22 mouse cellular contexts compared by ENCODE assay signal in genomic region chr2:164760059-164760833, GRCm38 (mm10). TPM values are rescaled to one million over a fixed set of nuclear protein-coding genes. Genes with fewer than 3 reads are reported as not detected.
A peak's percentile ranks its signal among the peaks of the same experiment; 100 is the strongest.
DNase-seq lines count a peak whose midpoint lies in the region; ATAC-seq and TF ChIP-seq lines count a peak whose summit lies in the region.
"Had no signal": no experiment of that assay in that cellular context is flagged by ENCODE, and none has a peak within 500 bp of the region (broad histone marks: within the 10 kb centered on the region; RNA-seq: fewer than 3 reads in every experiment).

No protein-coding gene starts in this region.

- no peak for ATAC-seq in hindbrain, postnatal 0 days
- no peak for ATAC-seq in hindbrain, embryonic 12.5 days (ENCODE audit: low FRiP score)
- peak; percentile 80 for ATAC-seq in liver, embryonic 12.5 days
- ATAC-seq in megakaryocyte-erythroid progenitor cell, adult 5-6 weeks (replicated peaks; ENCODE audit: low FRiP score, low TSS enrichment, poor library complexity, severe bottlenecking), result peak; percentile 72
- ATAC-seq in intestine, postnatal 0 days, result no peak
- ATAC-seq: lung, postnatal 0 days had no signal

- DNase-seq in hindbrain, postnatal 0 days (ENCODE audit: low spot score), result no peak
- peak; percentile 78 for DNase-seq in c-Kit-negative CD71-positive TER-119-positive erythroid progenitor cells, embryonic 14.5 days (ENCODE audit: low read depth, low spot score)
- no peak for DNase-seq in Muller cell, postnatal 12 days (ENCODE audit: inconsistent ontology term)
- no peak for DNase-seq in ovary, postnatal 36 days (ENCODE audit: low spot score)
- DNase-seq: adrenal gland, adult 2 months; cerebellum, postnatal 25 days; heart, postnatal 36 days; kidney, adult 8-10 months; kidney, postnatal 4 days; layer of hippocampus, postnatal 36 days; right cerebral cortex, adult 18-20 months had no signal

- H3K4me3 ChIP-seq in hindbrain, postnatal 0 days (ENCODE audit: low read length), result no peak overlapping the region
- no peak overlapping the region for H3K4me3 ChIP-seq in hindbrain, embryonic 12.5 days
- 0 out of 2 replicates have a peak overlapping the region, but pooled peaks have one; percentile 16 for H3K4me3 ChIP-seq in liver, embryonic 12.5 days
- H3K4me3 ChIP-seq in intestine, postnatal 0 days (ENCODE audit: low read depth, low read length), result no peak overlapping the region
- H3K4me3 ChIP-seq: embryonic facial prominence, embryonic 12.5 days; limb, embryonic 10.5 days; midbrain, embryonic 10.5 days; myocyte had no signal

- H3K27me3 ChIP-seq in hindbrain, postnatal 0 days (ENCODE audit: insufficient read depth, low read length), result no peaks in the 10 kb centered on the region
- H3K27me3 ChIP-seq in hindbrain, embryonic 12.5 days, result no peaks in the 10 kb centered on the region
- no peaks in the 10 kb centered on the region for H3K27me3 ChIP-seq in liver, embryonic 12.5 days (replicated peaks)
- H3K27me3 ChIP-seq in intestine, postnatal 0 days (replicated peaks; ENCODE audit: control insufficient read depth, insufficient read depth, low read length), result no peaks in the 10 kb centered on the region
- H3K27me3 ChIP-seq: embryonic facial prominence, embryonic 12.5 days had no signal

- no peak for TF ChIP-seq CTCF in hindbrain, postnatal 0 days (IDR thresholded peaks at IDR 0.05; ENCODE audit: low read depth)
- TF ChIP-seq CTCF in intestine, postnatal 0 days (IDR thresholded peaks at IDR 0.05; ENCODE audit: low read depth), result no peak

- no peak overlapping the region for H3K4me2 ChIP-seq in hindbrain, postnatal 0 days (ENCODE audit: low read depth, low read length)
- H3K4me2 ChIP-seq in hindbrain, embryonic 12.5 days (replicated peaks), result no peak overlapping the region
- H3K4me2 ChIP-seq in liver, embryonic 12.5 days, result peak overlapping the region; percentile 56
- no peak overlapping the region for H3K4me2 ChIP-seq in intestine, postnatal 0 days (replicated peaks; ENCODE audit: low read depth)
- H3K4me2 ChIP-seq: embryonic facial prominence, embryonic 12.5 days had no signal

- H3K27ac ChIP-seq in hindbrain, postnatal 0 days, result peak overlapping the region; percentile 51; the same call in 1 of the 2 replicates
- no peak overlapping the region for H3K27ac ChIP-seq in hindbrain, embryonic 12.5 days
- peak overlapping the region; percentile 95 for H3K27ac ChIP-seq in liver, embryonic 12.5 days
- H3K27ac ChIP-seq in intestine, postnatal 0 days (ENCODE audit: low read depth, low read length), result no peak overlapping the region
- H3K27ac ChIP-seq: embryonic facial prominence, embryonic 12.5 days; limb, embryonic 10.5 days; midbrain, embryonic 10.5 days had no signal

- no peaks in the 10 kb centered on the region for H3K9me3 ChIP-seq in hindbrain, postnatal 0 days (ENCODE audit: low read length)
- no peaks in the 10 kb centered on the region for H3K9me3 ChIP-seq in hindbrain, embryonic 12.5 days (replicated peaks)
- H3K9me3 ChIP-seq in liver, embryonic 12.5 days (replicated peaks), result no peaks in the 10 kb centered on the region
- H3K9me3 ChIP-seq in intestine, postnatal 0 days (ENCODE audit: control insufficient read depth), result no peaks in the 10 kb centered on the region
- H3K9me3 ChIP-seq: embryonic facial prominence, embryonic 12.5 days; limb, embryonic 10.5 days; midbrain, embryonic 10.5 days had no signal

- no peaks in the 10 kb centered on the region for H3K4me1 ChIP-seq in hindbrain, postnatal 0 days (ENCODE audit: insufficient read depth, low read length)
- H3K4me1 ChIP-seq in hindbrain, embryonic 12.5 days, result no peaks in the 10 kb centered on the region
- peaks cover 75% of the 10 kb centered on the region for H3K4me1 ChIP-seq in liver, embryonic 12.5 days
- no peaks in the 10 kb centered on the region for H3K4me1 ChIP-seq in intestine, postnatal 0 days (replicated peaks; ENCODE audit: control insufficient read depth, insufficient read depth, low read length)
- H3K4me1 ChIP-seq: embryonic facial prominence, embryonic 12.5 days; limb, embryonic 10.5 days; midbrain, embryonic 10.5 days had no signal

- 87% methylated on average over 4 of the region's 4 CpGs for WGBS in hindbrain, postnatal 0 days
- WGBS in hindbrain, embryonic 12.5 days, result 90% methylated on average over 4 of the region's 4 CpGs
- 42% methylated on average over 4 of the region's 4 CpGs for WGBS in liver, embryonic 12.5 days (ENCODE audit: insufficient replicate concordance)
- 77% methylated on average over 4 of the region's 4 CpGs for WGBS in intestine, postnatal 0 days

- peaks cover 61% of the 10 kb centered on the region for H3K36me3 ChIP-seq in hindbrain, postnatal 0 days (ENCODE audit: insufficient read depth, low read length)
- peaks cover 92% of the 10 kb centered on the region for H3K36me3 ChIP-seq in hindbrain, embryonic 12.5 days
- H3K36me3 ChIP-seq in liver, embryonic 12.5 days, result peaks cover 95% of the 10 kb centered on the region
- peaks cover 88% of the 10 kb centered on the region for H3K36me3 ChIP-seq in intestine, postnatal 0 days (ENCODE audit: control insufficient read depth, insufficient read depth)

- no peak overlapping the region for H3K9ac ChIP-seq in hindbrain, postnatal 0 days (replicated peaks; ENCODE audit: low read length)
- H3K9ac ChIP-seq in hindbrain, embryonic 12.5 days, result no peak overlapping the region
- H3K9ac ChIP-seq in liver, embryonic 12.5 days, result peak overlapping the region; percentile 63
- H3K9ac ChIP-seq in intestine, postnatal 0 days (ENCODE audit: low read depth, low read length), result no peak overlapping the region
- H3K9ac ChIP-seq: embryonic facial prominence, embryonic 12.5 days had no signal

RNA-seq across cellular contexts. Expression of gene Ube2c, which starts 9.5 kb away (rescaled TPM):
- 61.5 and 70.6 TPM in 2 replicates for total RNA-seq in hindbrain, postnatal 0 days (2014; rRNA removed)
- polyA plus RNA-seq in hindbrain, postnatal 0 days (2015; fragmentation: Nextera tagmentation; extraction: Ambion mirVana), result 61.2 and 69.4 TPM in 2 replicates
- 296 and 341 TPM in 2 replicates for polyA plus RNA-seq in hindbrain, embryonic 12.5 days (2016; fragmentation: Nextera tagmentation; extraction: Ambion mirVana)
- 669 and 687 TPM in 2 replicates for polyA plus RNA-seq in liver, embryonic 12.5 days (2016; fragmentation: Nextera tagmentation; extraction: Ambion mirVana)
- total RNA-seq in megakaryocyte-erythroid progenitor cell, adult 5-6 weeks (2014; fragmentation: Nextera tagmentation), result 194 and 207 TPM in 2 replicates
- total RNA-seq in megakaryocyte-erythroid progenitor cell, adult 5-6 weeks (2017), result 90.6 and 159 TPM in 2 replicates
- 118 and 121 TPM in 2 replicates for polyA plus RNA-seq in intestine, postnatal 0 days (2015; fragmentation: Nextera tagmentation; extraction: Ambion mirVana)

RNA-seq across cellular contexts. Expression of gene Dnttip1, which starts 14.5 kb away (rescaled TPM):
- total RNA-seq in hindbrain, postnatal 0 days (2014; rRNA removed), result 17.1 and 24.9 TPM in 2 replicates
- polyA plus RNA-seq in hindbrain, postnatal 0 days (2015; fragmentation: Nextera tagmentation; extraction: Ambion mirVana), result 53.9 and 56.1 TPM in 2 replicates
- 85.3 and 89.7 TPM in 2 replicates for polyA plus RNA-seq in hindbrain, embryonic 12.5 days (2016; fragmentation: Nextera tagmentation; extraction: Ambion mirVana)
- 56.9 and 61.0 TPM in 2 replicates for polyA plus RNA-seq in liver, embryonic 12.5 days (2016; fragmentation: Nextera tagmentation; extraction: Ambion mirVana)
- 28.7 and 37.2 TPM in 2 replicates for total RNA-seq in megakaryocyte-erythroid progenitor cell, adult 5-6 weeks (2014; fragmentation: Nextera tagmentation)
- total RNA-seq in megakaryocyte-erythroid progenitor cell, adult 5-6 weeks (2017), result 24.5 and 26.2 TPM in 2 replicates
- 39.4 and 43.3 TPM in 2 replicates for polyA plus RNA-seq in intestine, postnatal 0 days (2015; fragmentation: Nextera tagmentation; extraction: Ambion mirVana)

RNA-seq across cellular contexts. Expression of gene Wfdc3, which starts 14.5 kb away (rescaled TPM):
- 1.3 TPM in 2 replicates for total RNA-seq in hindbrain, postnatal 0 days (2014; rRNA removed)
- 0.73 and 0.76 TPM in 2 replicates for polyA plus RNA-seq in hindbrain, postnatal 0 days (2015; fragmentation: Nextera tagmentation; extraction: Ambion mirVana)
- polyA plus RNA-seq in hindbrain, embryonic 12.5 days (2016; fragmentation: Nextera tagmentation; extraction: Ambion mirVana), result 1.0 and 1.2 TPM in 2 replicates
- 0.48 and 0.93 TPM in 2 replicates for polyA plus RNA-seq in liver, embryonic 12.5 days (2016; fragmentation: Nextera tagmentation; extraction: Ambion mirVana)
- 2.0 TPM in 1 of 2 replicates, not detected in the other for total RNA-seq in megakaryocyte-erythroid progenitor cell, adult 5-6 weeks (2014; fragmentation: Nextera tagmentation)
- not detected in 2 replicates for total RNA-seq in megakaryocyte-erythroid progenitor cell, adult 5-6 weeks (2017)
- polyA plus RNA-seq in intestine, postnatal 0 days (2015; fragmentation: Nextera tagmentation; extraction: Ambion mirVana), result 0.85 and 0.95 TPM in 2 replicates
- total RNA-seq: heart, postnatal 36 days had no signal

RNA-seq across cellular contexts. Expression of gene Tnnc2, which starts 19.5 kb away (rescaled TPM):
- total RNA-seq in hindbrain, postnatal 0 days (2014; rRNA removed), result 12.2 TPM in 1 of 2 replicates, not detected in the other
- polyA plus RNA-seq in hindbrain, postnatal 0 days (2015; fragmentation: Nextera tagmentation; extraction: Ambion mirVana), result 0.30 TPM in 1 of 2 replicates, not detected in the other
- 4.9 and 31.3 TPM in 2 replicates for polyA plus RNA-seq in hindbrain, embryonic 12.5 days (2016; fragmentation: Nextera tagmentation; extraction: Ambion mirVana)
- 0.66 and 1.8 TPM in 2 replicates for polyA plus RNA-seq in liver, embryonic 12.5 days (2016; fragmentation: Nextera tagmentation; extraction: Ambion mirVana)
- total RNA-seq in megakaryocyte-erythroid progenitor cell, adult 5-6 weeks (2014; fragmentation: Nextera tagmentation), result not detected in 2 replicates
- not detected in 2 replicates for total RNA-seq in megakaryocyte-erythroid progenitor cell, adult 5-6 weeks (2017)
- polyA plus RNA-seq in intestine, postnatal 0 days (2015; fragmentation: Nextera tagmentation; extraction: Ambion mirVana), result 0.51 and 0.73 TPM in 2 replicates
- total RNA-seq: adrenal gland, adult 2 months; heart, postnatal 36 days; layer of hippocampus, postnatal 36 days; neutrophil, adult 5-6 weeks had no signal
- polyA plus RNA-seq: adrenal gland, adult 2 months; forebrain, embryonic 11.5 days; midbrain, embryonic 10.5 days had no signal

RNA-seq across cellular contexts. Expression of gene Snx21, which starts 25.4 kb away (rescaled TPM):
- 102 and 106 TPM in 2 replicates for total RNA-seq in hindbrain, postnatal 0 days (2014; rRNA removed)
- 44.7 and 47.6 TPM in 2 replicates for polyA plus RNA-seq in hindbrain, postnatal 0 days (2015; fragmentation: Nextera tagmentation; extraction: Ambion mirVana)
- polyA plus RNA-seq in hindbrain, embryonic 12.5 days (2016; fragmentation: Nextera tagmentation; extraction: Ambion mirVana), result 15.0 and 15.7 TPM in 2 replicates
- polyA plus RNA-seq in liver, embryonic 12.5 days (2016; fragmentation: Nextera tagmentation; extraction: Ambion mirVana), result 5.5 TPM in 2 replicates
- 0.11 and 7.6 TPM in 2 replicates for total RNA-seq in megakaryocyte-erythroid progenitor cell, adult 5-6 weeks (2014; fragmentation: Nextera tagmentation)
- 0.33 TPM in 1 of 2 replicates, not detected in the other for total RNA-seq in megakaryocyte-erythroid progenitor cell, adult 5-6 weeks (2017)
- 12.5 and 13.0 TPM in 2 replicates for polyA plus RNA-seq in intestine, postnatal 0 days (2015; fragmentation: Nextera tagmentation; extraction: Ambion mirVana)

Comparison
In these comparisons a context has a peak if more than half of its experiments do, and no peak if none do; other contexts are left out.
1. H3K27ac ChIP-seq: peak in hindbrain, postnatal 0 days (single experiment) and liver, embryonic 12.5 days (single experiment); none in hindbrain, embryonic 12.5 days (single experiment) and intestine, postnatal 0 days (single experiment).
2. ATAC-seq: peak in liver, embryonic 12.5 days (single experiment) and megakaryocyte-erythroid progenitor cell, adult 5-6 weeks (single experiment); none in hindbrain, postnatal 0 days (single experiment), hindbrain, embryonic 12.5 days (single experiment) and intestine, postnatal 0 days (single experiment).